Mouse (Mus musculus): ENCODE measurements around the gene Prss56.

The Prss56 gene

DNA sequence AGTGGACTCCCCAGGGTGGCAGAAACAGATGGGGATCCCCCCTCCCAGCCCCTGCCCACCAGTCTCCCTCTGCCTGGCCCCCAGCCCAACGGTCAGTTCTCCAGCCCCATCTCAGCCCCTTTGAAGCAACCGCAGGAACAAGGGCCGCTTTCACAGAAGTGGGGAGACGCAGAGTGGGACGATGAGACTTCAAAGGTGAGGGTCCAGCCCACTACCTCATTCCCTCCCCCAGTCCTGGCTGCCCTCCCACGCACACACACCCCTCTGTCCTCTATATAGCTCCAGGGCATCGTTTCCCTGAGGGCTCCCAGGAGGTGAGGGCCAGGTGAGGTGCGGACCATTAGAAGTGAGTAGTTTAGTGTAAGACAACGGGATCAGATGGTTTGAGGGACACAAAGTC, at the start of gene Prss56:
Prss56 (plus strand) TSS at position 301 of the 400 bp plus-strand sequence.
- DNase-seq (ENCODE audit: low spot score in 2 of 2): no peak

DNA sequence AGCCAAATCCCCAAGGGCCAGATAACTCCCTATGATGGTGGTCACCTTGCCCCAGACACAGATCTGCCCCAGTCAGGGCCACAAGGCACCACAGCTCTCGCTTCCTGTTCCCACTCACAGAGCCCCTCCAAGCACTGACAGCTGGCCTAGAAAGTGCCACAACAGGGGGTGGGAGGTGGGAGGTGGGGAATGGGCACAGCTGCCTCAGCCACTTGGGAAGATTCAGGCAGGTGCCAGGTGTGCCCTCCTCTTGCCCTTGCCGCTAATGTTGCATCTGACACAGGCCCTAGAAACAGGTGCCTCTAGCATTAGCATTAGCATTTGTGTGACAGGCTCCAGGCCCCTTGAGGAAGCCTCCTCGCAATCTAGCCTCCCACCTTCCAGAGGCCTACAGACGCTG, 41.6 kb upstream of the Prss56 start:
- no peak for DNase-seq (ENCODE audit: low spot score in 2 of 2)

DNA sequence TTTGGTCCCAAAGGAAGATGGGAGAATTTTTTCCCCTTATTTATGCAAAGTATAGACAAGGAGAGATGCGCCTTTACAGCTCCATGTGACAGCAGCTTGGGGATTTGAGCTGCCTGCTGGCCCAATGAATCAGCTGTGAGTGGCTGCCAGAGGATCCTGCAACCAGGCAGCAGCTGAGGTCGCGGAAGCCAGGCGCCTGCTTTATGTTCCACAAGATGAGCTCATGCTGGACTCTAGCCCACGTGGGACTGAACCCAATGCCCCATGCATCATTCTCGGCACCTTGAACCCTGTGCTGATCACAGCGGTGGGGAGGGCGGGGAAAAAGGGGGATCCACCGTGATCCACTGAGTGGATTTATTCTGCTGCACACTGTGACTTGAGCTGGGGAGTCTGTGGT, 40.7 kb upstream of the Prss56 start:
- no peak for DNase-seq (ENCODE audit: low spot score in 2 of 2)

DNA sequence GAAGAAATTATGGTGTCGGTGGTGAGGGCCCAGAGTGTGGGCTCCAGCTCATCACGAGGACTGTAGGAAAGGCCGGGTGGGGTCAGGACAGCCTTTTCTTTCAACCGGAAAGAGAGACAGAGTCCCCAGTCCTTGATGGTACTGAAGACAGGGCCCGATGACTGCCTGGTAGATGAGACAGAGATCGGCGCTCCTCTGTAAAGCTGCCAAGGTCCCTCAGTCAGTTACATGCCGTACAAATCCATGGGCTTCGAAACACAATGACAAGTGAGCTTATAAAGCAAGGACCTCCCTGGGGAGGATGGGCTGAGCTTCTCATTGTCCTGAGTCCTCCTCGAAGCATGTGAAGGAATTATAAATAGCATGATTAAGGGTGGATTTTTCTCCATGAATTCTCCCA, 40.0 kb upstream of the Prss56 start:
- no peak for DNase-seq (ENCODE audit: low spot score in 2 of 2)

- no peak for DNase-seq (ENCODE audit: low spot score in 2 of 2)
Observed at GRCm38 (mm10) chr1:87149422-87149821, 33.7 kb upstream of the Prss56 start.

DNA sequence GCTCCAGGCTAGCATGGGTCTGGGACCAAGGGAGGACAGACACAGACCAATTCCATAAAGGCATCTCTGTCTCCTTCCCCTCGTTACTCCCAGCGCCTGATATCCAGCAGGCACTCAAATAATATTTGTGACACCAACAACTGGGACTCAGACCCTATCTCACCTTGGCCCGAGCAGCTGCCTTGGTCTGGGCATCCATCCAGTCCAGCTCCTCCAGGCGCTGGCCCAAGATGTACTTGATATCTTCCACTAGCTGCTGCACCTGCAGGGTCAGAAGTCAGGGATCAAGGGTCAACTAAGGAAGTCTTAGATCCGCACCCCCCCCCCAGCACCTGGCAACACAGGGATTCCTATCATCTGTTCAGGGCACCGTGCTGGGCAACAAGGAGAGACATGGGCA, 31.8 kb upstream of the Prss56 start:
- DNase-seq (ENCODE audit: low spot score in 2 of 2): no peak

- no peak for DNase-seq (ENCODE audit: low spot score in 2 of 2)
Observed at GRCm38 (mm10) chr1:87153776-87154500, 29.2 kb upstream of the Prss56 start.

- DNase-seq (ENCODE audit: low spot score in 2 of 2): no peak
Observed at GRCm38 (mm10) chr1:87154501-87155120, 28.5 kb upstream of the Prss56 start.

DNA sequence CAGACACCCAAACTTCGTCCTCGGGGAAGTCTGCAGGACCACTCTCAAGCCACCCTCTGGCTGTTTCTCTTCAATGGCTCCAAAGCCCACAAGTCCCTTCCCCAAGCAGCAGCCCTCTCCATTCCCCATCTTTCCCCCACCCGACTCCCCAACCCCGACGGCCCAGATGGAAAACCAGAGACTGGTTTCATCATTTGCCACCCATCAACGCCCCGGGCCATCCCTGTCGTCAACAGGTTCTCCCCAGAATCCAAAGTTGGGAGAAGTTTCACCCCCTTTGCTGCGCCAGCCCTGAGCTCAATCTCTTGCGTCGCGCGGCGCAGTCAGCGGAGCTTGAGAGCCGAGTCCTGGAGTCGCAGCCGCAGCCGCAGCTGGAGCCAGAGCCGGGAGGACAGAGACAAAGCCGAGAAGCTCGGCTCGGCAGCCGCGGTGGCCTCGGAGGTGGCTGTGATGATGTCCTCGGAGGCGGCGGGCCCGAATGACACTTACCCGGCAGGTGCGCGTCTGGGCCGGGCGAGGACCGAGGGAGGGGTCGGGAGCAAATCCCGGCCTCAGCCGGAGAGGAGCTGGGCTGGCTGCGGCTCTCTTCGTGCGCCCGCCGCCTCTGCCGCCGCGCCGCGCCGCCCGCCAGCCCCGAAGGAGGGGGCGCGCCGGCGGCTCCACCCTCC, 27.4 kb upstream of the Prss56 start:
- no peak for DNase-seq (ENCODE audit: low spot score in 2 of 2)

GRCm38 (mm10) chr1:87156199-87156587, 26.9 kb upstream of the Prss56 start, which contains the start of gene Ecel1:
Gene Ecel1 (minus strand): TSS chr1:87156521.
- DNase-seq (ENCODE audit: low spot score in 2 of 2): no peak

DNA sequence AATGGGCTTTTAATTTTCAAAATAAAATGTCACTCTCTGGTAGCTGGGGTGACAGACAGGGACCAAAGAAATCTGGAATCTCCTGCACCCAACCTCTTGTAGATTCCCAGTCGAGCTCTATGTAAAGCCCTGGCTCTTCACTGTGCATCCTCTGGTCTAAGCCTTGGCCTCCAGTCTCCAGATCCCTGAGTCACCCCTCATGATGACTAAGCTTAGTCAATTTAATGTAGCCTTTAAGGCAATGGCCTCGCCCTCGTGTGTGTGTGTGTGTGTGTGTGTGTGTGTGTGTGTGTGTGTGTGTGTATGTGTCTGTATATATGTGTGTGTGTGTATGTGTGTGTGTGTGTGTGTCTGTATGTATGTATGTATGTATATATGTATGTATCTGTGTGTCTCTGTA, 23.7 kb upstream of the Prss56 start:
- no peak for DNase-seq (ENCODE audit: low spot score in 2 of 2)

GRCm38 (mm10) chr1:87164164-87164795, 18.8 kb upstream of the Prss56 start:
- no peak for DNase-seq (ENCODE audit: low spot score in 2 of 2)

DNA sequence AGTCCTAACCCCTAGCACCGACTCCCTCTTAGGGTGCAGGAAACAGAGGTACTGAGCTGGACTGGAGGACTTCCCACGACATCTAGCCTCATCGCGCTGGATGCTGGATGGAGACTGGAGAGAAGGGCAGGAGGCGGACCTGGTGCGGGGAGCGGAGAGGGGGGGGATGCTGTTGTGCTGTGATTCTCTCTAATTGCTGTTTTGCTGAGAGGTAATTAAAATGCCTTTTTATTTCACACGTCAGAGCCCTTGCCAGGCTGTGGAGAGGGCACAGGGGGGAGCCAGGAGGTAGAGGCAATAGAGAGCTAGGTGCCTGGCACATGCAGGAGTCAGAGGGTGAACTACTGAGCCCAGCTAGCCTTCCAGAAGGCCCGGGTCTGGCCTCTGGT, 18.3 kb upstream of the Prss56 start:
- DNase-seq (ENCODE audit: low spot score in 2 of 2): no peak

DNA sequence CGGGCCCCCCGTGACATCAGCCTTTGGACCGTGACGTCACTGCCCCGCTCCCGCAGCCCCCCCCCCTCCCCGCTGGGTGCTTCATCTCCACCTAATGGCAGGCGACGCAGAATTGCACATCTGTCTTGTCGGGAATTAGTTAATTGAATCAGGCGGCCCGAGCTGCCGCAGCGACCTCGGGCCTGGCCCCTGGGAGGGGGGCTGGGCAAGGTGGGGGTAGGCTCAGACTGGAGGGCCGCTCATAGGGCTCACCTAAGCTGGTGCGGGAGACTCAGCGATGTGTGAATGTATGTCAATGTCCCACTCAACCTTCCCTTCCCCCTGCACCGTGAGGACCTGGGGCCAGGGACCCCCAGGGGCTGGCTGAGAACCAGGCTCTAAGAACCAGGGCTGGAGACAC, 12.7 kb upstream of the Prss56 start:
- DNase-seq (ENCODE audit: low spot score in 2 of 2): no peak

DNA sequence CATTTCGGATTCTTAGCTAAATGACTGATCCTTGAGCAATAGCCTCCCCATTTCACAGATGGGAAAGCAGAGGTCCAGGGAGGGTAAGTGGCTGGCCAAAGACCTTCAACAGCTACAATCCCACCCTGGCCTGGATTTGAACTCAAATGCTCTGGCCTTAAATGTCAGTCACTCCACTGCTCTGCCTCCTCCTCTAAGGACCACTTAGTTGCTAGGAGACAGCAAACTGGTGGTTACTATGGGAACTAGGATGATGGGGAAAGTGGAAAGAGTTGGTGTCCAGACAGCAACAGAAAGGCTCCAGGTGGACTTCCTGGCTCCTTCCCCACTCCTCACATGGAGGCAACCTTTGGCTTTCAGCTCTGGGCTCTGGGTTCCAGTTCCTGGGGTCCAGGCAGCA, 11.8 kb upstream of the Prss56 start:
- no peak for DNase-seq (ENCODE audit: low spot score in 2 of 2)

DNA sequence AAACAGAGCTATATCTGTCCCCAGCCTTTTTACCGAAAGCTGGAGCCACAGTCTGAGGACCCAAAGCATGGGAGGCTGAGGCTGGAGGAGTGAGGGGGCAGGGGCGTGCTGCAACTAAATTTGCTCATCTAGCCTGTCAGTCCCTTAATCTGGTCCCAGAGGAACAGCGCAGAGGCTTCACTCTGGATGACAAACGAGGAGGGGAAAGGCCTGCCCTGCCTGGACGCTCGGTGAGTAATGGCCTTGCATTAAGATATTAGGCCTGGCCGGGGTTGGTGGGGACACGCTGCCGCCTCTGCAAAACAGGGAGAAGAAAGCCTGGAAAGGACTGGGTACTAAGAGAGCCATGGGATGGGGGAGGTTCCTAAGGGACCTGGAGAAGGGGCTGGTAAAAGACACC, 10.8 kb upstream of the Prss56 start:
- DNase-seq (ENCODE audit: low spot score in 2 of 2): no peak

DNA sequence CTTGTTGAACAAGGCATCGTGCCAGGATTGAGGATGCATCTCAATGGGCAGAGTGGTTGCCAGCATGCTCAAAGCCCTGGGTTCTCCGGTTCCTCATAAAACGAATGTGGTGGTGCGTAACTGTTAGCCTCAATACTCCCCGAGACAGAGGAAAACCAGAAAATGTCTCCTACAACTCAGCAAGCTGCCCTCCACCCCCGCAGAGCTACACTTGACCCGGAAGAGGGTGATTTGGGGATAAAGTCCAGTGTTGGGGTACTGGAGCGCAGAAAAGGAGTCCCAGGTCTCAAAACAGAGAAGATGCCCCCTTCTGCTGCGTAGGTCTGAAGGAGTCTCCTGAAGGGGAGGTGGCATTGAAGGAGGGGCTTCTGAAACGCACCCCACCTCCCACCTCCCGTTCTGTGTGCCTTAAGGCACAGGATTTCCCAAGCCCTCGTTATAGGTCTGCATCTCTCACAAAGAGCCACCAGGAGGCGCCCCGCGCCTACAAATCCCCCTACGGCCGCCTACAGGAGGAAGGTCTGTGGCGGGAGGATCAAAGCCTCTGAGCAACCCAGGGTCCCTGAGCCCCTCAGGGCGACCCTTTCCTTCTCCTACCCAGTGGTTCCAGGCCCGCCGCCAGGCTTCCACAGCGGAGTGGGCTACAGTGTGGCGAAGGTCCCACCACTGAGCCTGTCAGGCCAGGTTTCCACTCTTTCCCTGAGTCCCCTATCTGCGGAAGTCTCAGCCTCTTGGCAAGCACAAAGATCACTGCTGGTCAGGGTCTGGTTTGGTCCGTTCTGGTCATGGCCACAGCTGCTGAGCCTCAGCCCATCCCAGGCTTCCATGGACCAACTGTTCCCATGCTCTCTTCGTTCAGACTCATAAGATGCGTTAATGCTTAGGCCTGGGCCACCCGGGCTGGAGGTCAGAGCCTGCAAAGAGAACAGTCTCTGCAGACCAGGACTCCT, 8.8 kb upstream of the Prss56 start:
- DNase-seq (ENCODE audit: low spot score in 2 of 2): peak in 1 of 2 experiments; percentile 43

DNA sequence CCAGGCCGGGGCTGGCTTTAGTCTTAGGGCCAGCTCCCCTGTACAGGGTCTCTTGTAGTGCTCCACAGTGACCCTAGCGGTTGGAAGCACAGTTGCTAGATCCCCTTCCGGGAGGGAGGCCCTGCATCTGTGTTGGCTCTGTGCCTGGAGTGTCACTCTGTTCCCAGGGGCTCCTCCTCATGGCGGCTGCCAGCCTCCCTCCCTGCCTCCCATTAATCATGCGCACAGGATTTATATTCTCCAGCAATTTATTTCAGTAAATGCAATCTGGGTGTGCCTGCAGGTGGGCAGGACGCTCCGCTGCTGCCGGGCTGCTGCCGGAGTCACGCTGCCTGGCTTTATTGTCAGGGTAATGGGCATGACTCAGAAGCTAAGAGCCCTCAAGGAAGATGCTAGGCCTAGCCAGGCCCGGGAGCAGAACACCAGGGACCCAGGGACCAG, 7.2 kb upstream of the Prss56 start:
- peak; percentile 35 to 60 for DNase-seq (ENCODE audit: low spot score in 2 of 2)

DNA sequence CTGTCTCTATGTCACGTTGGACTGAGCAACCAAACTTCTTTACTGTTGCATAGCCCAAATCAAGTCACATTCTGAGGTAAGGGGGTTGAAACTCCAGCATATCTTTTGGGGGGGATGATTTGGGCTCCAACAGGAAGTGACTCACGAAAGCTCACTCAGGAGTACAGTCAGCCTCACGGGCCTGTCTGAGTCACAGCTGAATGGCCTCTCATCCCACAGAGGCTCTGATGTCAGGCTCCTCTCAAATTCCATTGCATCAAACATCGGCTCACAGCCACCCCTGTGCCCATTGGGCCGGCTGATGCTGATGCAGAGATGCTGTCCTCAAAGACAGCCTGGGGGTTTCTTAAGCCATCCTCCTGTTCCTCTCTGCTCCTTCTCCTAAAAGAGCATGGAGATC, 2.2 kb upstream of the Prss56 start:
- no peak for DNase-seq (ENCODE audit: low spot score in 2 of 2)

- no peak for DNase-seq (ENCODE audit: low spot score in 2 of 2)
Observed at GRCm38 (mm10) chr1:87183998-87184750, 1.1 kb downstream of the Prss56 start.

- peak; percentile 51 to 57 for DNase-seq (ENCODE audit: low spot score in 2 of 2)
Observed at GRCm38 (mm10) chr1:87184751-87185139, 1.6 kb downstream of the Prss56 start.

All from frontal cortex, postnatal 14 days (tissue).